Mouse (Mus musculus): ENCODE data around the gene Malsu1. TPM values are rescaled to one million over a fixed set of nuclear protein-coding genes. Genes with fewer than 3 reads are reported as not detected.

The Malsu1 gene
- polyA plus RNA-seq, 1 experiment from 2014 or later = 68.6 TPM

DNA sequence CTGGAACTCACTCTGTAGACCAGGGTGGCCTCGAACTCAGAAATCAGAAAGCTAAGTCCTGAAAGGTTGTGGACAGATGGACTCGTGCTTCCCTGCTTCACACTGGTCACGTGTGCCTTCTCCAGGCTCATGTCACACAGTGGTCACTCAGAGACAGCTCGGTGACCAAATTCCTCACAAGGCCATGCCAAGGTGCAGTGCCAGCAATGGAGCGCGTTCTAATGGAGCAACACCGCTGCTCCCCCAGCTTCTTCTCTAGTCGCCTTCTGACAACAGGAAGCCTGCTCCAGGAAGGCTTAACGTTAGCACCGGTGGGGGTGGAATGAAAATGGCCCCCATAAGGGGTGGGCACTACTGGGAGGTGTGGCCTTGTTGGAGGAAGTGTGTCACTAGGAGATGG lies 21.4 kb downstream of the Malsu1 start:
- no peak overlapping the region for H3K4me3 ChIP-seq (ENCODE audit: low read depth, low read length)
- H3K9me3 ChIP-seq (ENCODE audit: control insufficient read depth, low read length) = no peaks in the 10 kb centered on the region
- H3K27me3 ChIP-seq (replicated peaks; ENCODE audit: control insufficient read depth, insufficient read depth, low read length) = no peaks in the 10 kb centered on the region
- H3K36me3 ChIP-seq (ENCODE audit: control insufficient read depth, insufficient read depth, low read length) = peaks cover 10% of the 10 kb centered on the region
- no peak overlapping the region for H3K4me2 ChIP-seq
- H3K27ac ChIP-seq (ENCODE audit: low read depth, low read length) = no peak overlapping the region
- H3K4me1 ChIP-seq (replicated peaks; ENCODE audit: control insufficient read depth, insufficient read depth, low read length) = no peaks in the 10 kb centered on the region
- DNase-seq (ENCODE audit: low spot score) (no peak), ATAC-seq (replicated peaks; ENCODE audit: low FRiP score) (no peak)
- WGBS = 85% methylated on average over 10 of the region's 10 CpGs
- no peak overlapping the region for H3K9ac ChIP-seq (ENCODE audit: low read depth, low read length)

DNA sequence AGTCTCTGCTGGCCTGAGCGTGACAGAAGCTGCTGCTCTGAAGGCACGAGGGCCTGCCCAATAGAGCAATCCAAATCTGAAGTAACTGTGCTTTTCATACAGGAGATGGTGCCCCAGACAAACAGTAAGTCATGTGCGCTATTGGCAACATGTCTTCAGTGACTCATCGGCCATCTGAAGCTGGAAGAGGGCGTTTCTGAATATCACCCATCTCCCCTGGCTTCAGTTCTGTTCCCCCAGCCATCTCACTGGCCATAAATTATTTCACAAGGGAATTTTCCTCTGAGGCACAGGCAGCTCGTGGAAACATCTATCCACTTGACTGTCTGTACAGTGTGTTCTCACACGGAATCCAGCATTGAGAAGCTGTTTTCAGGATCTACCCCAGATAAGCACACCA lies 22.8 kb downstream of the Malsu1 start:
- H3K4me2 ChIP-seq = no peak overlapping the region
- WGBS = 89% methylated on average over 7 of the region's 7 CpGs
- no peaks in the 10 kb centered on the region for H3K4me1 ChIP-seq (replicated peaks; ENCODE audit: control insufficient read depth, insufficient read depth, low read length)
- H3K4me3 ChIP-seq (ENCODE audit: low read depth, low read length) = no peak overlapping the region
- no peak overlapping the region for H3K27ac ChIP-seq (ENCODE audit: low read depth, low read length)
- H3K9me3 ChIP-seq (ENCODE audit: control insufficient read depth, low read length) = no peaks in the 10 kb centered on the region
- no peak for ATAC-seq (replicated peaks; ENCODE audit: low FRiP score)
- H3K27me3 ChIP-seq (replicated peaks; ENCODE audit: control insufficient read depth, insufficient read depth, low read length) = no peaks in the 10 kb centered on the region
- peaks cover 13% of the 10 kb centered on the region; the same call in 1 of the 2 replicates for H3K36me3 ChIP-seq (ENCODE audit: control insufficient read depth, insufficient read depth, low read length)
- DNase-seq (ENCODE audit: low spot score) = no peak
- no peak overlapping the region for H3K9ac ChIP-seq (ENCODE audit: low read depth, low read length)

DNA sequence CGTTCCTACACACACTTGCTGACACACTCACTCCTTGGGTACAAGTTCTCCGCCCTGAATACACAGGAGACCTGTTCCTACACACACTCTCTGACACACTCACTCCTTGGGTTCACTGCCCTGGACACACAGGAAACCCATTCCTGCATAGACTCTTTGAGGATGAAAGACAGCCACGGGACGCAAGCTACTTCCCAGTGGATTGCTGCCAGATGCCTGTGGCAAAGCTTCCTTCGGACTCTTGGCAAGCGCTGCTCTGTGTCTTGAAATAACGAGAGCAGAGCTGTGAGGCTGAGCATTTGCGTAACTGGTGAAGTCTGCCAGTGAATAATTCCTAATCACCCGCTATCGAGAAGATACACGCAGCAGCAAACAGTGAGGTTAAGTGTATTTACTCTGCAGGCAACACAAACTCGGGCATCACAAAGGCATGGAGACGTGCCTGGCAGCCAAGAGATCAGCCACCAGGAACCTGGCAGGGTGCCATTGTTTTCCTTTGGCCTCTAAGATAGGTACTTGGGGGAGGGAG lies 23.4 kb downstream of the Malsu1 start:
- no peak for ATAC-seq (replicated peaks; ENCODE audit: low FRiP score)
- DNase-seq (ENCODE audit: low spot score) = no peak
- Histone ChIP-seq H3K9ac (ENCODE audit: low read depth, low read length) (no peak overlapping the region), H3K27ac (ENCODE audit: low read depth, low read length) (no peak overlapping the region), H3K4me3 (ENCODE audit: low read depth, low read length) (no peak overlapping the region), H3K27me3 (replicated peaks; ENCODE audit: control insufficient read depth, insufficient read depth, low read length) (no peaks in the 10 kb centered on the region), H3K9me3 (ENCODE audit: control insufficient read depth, low read length) (no peaks in the 10 kb centered on the region), H3K36me3 (ENCODE audit: control insufficient read depth, insufficient read depth, low read length) (peaks cover 13% of the 10 kb centered on the region), H3K4me2 (no peak overlapping the region), H3K4me1 (replicated peaks; ENCODE audit: control insufficient read depth, insufficient read depth, low read length) (no peaks in the 10 kb centered on the region)
- WGBS = 72% methylated on average over 13 of the region's 13 CpGs

DNA sequence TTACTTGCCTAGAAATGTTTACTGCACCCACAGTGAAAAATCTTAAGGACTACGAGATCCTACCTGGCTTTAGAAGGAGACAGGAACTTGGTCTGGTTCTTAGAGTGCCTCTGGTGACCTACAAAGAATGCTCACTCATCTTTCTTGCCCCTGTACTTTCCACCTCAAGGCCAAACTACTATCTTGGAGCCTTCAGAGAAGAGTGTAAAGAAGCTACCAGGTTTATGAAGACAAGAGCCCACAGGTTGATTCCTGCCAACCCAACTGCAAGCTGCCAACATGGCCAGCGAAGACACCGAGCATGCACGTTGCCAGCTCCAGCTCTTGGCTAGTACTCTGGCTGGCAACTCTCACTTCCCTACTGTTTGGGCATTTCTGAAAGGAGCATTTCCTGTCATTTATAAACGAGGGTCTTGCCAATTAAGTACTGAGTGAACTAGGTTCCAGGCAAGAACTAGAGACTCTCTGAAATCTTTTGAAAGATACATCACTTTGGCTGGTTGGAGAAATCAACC lies 24.1 kb downstream of the Malsu1 start:
- Histone ChIP-seq H3K9ac (ENCODE audit: low read depth, low read length) (no peak overlapping the region), H3K4me3 (ENCODE audit: low read depth, low read length) (no peak overlapping the region), H3K4me2 (no peak overlapping the region), H3K9me3 (ENCODE audit: control insufficient read depth, low read length) (no peaks in the 10 kb centered on the region), H3K27ac (ENCODE audit: low read depth, low read length) (no peak overlapping the region), H3K36me3 (ENCODE audit: control insufficient read depth, insufficient read depth, low read length) (peaks cover 18% of the 10 kb centered on the region), H3K4me1 (replicated peaks; ENCODE audit: control insufficient read depth, insufficient read depth, low read length) (no peaks in the 10 kb centered on the region), H3K27me3 (replicated peaks; ENCODE audit: control insufficient read depth, insufficient read depth, low read length) (no peaks in the 10 kb centered on the region)
- 80% methylated on average over 5 of the region's 5 CpGs for WGBS
- no peak for DNase-seq (ENCODE audit: low spot score)
- no peak for ATAC-seq (replicated peaks; ENCODE audit: low FRiP score)

DNA sequence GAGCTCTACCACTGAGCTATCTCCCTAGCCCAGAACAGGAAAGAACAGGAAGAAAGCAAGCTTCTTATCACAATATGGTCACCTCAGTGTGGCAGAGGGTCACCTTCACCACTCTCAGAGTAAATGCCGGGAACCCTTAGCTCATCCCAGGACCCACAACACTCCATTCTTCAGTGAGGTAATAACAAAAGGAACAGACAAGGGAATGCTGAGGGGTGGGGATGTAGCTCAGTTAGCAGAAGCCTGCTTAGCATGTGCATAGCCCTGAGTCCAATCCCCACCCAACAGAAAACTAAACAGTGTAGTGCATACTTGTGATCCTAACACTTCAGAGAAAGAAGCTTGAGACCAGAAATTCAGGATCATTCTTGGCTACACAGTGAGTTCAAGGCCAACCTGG lies 25.5 kb downstream of the Malsu1 start:
- no peak overlapping the region for H3K27ac ChIP-seq (ENCODE audit: low read depth, low read length)
- ATAC-seq (replicated peaks; ENCODE audit: low FRiP score) (no peak), DNase-seq (ENCODE audit: low spot score) (no peak)
- H3K9ac ChIP-seq (ENCODE audit: low read depth, low read length) = no peak overlapping the region
- no peak overlapping the region for H3K4me2 ChIP-seq
- no peak overlapping the region for H3K4me3 ChIP-seq (ENCODE audit: low read depth, low read length)
- H3K4me1 ChIP-seq (replicated peaks; ENCODE audit: control insufficient read depth, insufficient read depth, low read length) = no peaks in the 10 kb centered on the region
- WGBS = 43% methylated on average over 1 of the region's 1 CpGs
- no peaks in the 10 kb centered on the region for H3K27me3 ChIP-seq (replicated peaks; ENCODE audit: control insufficient read depth, insufficient read depth, low read length)
- peaks cover 15% of the 10 kb centered on the region for H3K36me3 ChIP-seq (ENCODE audit: control insufficient read depth, insufficient read depth, low read length)
- H3K9me3 ChIP-seq (ENCODE audit: control insufficient read depth, low read length) = no peaks in the 10 kb centered on the region

DNA sequence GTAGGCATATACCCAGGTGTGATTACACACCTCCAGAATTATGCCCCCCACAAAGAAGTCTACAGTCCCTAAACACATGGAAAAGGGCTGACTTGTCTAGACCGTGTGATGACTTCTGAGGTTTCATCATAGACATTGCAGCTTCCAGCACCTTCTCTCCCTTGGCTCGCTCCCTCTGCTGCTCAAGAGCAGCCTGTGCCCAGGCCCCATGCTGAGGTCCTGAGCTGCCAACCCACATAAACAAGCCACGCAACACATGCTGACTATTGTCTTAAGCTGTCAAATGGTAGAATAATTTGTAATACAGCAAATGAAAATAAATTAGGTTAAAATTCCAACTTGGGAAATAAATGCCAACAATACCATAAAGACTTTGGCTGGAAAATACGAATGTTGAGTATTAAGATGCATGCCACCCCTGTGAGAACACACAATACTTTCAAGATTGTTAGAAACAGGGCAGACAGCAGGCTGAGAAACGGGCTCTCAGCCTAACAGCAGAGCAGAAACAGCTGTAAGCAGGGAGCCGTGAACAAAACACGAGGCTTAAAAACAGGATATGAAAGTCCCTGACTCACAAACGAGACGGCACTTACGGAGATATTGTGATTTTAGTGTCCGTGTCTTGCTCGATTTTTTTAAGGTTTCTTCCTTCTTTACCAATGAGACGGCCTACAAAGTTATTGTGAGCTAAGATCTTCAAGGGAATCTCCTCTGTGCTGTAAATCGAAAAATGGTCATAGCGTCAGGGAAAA lies 33.3 kb downstream of the Malsu1 start:
- no peak overlapping the region for H3K9ac ChIP-seq (ENCODE audit: low read depth, low read length)
- 90% methylated on average over 15 of the region's 15 CpGs for WGBS
- DNase-seq (ENCODE audit: low spot score) (no peak), ATAC-seq (replicated peaks; ENCODE audit: low FRiP score) (no peak)
- peaks cover 26% of the 10 kb centered on the region for H3K36me3 ChIP-seq (ENCODE audit: control insufficient read depth, insufficient read depth, low read length)
- no peaks in the 10 kb centered on the region for H3K27me3 ChIP-seq (replicated peaks; ENCODE audit: control insufficient read depth, insufficient read depth, low read length)
- no peaks in the 10 kb centered on the region for H3K9me3 ChIP-seq (ENCODE audit: control insufficient read depth, low read length)
- no peak overlapping the region for H3K4me3 ChIP-seq (ENCODE audit: low read depth, low read length)
- H3K27ac ChIP-seq (ENCODE audit: low read depth, low read length) = no peak overlapping the region
- no peaks in the 10 kb centered on the region for H3K4me1 ChIP-seq (replicated peaks; ENCODE audit: control insufficient read depth, insufficient read depth, low read length)
- no peak overlapping the region for H3K4me2 ChIP-seq

DNA sequence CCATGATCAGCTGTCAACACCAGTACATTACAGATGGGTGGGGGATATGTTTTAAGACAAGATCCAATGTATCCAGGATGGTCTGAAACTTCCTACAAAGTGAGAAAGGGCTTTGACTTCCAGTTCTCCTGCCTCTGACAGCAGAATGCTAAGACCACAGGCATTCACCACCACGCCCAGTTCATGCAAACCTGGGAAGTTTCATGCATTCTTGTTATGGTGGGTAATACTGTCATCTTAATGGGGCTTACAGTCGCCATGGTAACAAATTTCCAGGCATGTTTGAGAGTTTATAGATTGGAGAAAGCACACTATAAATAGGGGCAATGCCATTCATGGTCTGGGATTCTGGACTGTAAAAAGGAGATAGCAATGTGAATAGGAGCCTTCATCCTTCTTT lies 35.6 kb downstream of the Malsu1 start:
- Histone ChIP-seq H3K4me3 (ENCODE audit: low read depth, low read length) (no peak overlapping the region), H3K27me3 (replicated peaks; ENCODE audit: control insufficient read depth, insufficient read depth, low read length) (no peaks in the 10 kb centered on the region), H3K36me3 (ENCODE audit: control insufficient read depth, insufficient read depth, low read length) (peaks cover 18% of the 10 kb centered on the region), H3K4me2 (no peak overlapping the region), H3K9ac (ENCODE audit: low read depth, low read length) (no peak overlapping the region), H3K4me1 (replicated peaks; ENCODE audit: control insufficient read depth, insufficient read depth, low read length) (no peaks in the 10 kb centered on the region), H3K9me3 (ENCODE audit: control insufficient read depth, low read length) (no peaks in the 10 kb centered on the region), H3K27ac (ENCODE audit: low read depth, low read length) (no peak overlapping the region)
- ATAC-seq (replicated peaks; ENCODE audit: low FRiP score) (no peak), DNase-seq (ENCODE audit: low spot score) (no peak)
- WGBS = 81% methylated on average over 2 of the region's 2 CpGs

DNA sequence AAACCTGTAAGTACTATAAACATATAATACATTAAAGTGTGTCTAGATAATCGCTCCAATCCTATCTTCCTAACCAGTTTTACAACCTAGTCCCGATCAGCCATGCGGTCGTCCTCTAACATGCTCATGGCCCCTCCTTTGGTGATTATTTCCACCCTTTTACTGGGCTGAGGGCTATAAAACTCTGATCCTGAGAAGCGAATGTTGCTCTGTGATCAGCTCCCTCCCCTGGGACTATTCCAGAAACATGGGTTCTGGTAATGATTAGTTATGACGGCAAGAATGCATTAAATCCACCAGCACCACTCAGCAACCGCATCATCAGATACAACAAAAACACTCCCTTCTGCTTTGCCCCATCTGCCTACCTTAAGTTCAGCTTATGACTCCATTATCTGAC lies 40.3 kb downstream of the Malsu1 start:
- no peak for ATAC-seq (replicated peaks; ENCODE audit: low FRiP score)
- WGBS = 88% methylated on average over 7 of the region's 7 CpGs
- H3K36me3 ChIP-seq (ENCODE audit: control insufficient read depth, insufficient read depth, low read length) = peaks cover 14% of the 10 kb centered on the region
- no peaks in the 10 kb centered on the region for H3K9me3 ChIP-seq (ENCODE audit: control insufficient read depth, low read length)
- H3K4me2 ChIP-seq = no peak overlapping the region
- no peak for DNase-seq (ENCODE audit: low spot score)
- no peaks in the 10 kb centered on the region for H3K27me3 ChIP-seq (replicated peaks; ENCODE audit: control insufficient read depth, insufficient read depth, low read length)
- no peak overlapping the region for H3K9ac ChIP-seq (ENCODE audit: low read depth, low read length)
- no peak overlapping the region for H3K4me3 ChIP-seq (ENCODE audit: low read depth, low read length)
- no peaks in the 10 kb centered on the region for H3K4me1 ChIP-seq (replicated peaks; ENCODE audit: control insufficient read depth, insufficient read depth, low read length)
- no peak overlapping the region for H3K27ac ChIP-seq (ENCODE audit: low read depth, low read length)

DNA sequence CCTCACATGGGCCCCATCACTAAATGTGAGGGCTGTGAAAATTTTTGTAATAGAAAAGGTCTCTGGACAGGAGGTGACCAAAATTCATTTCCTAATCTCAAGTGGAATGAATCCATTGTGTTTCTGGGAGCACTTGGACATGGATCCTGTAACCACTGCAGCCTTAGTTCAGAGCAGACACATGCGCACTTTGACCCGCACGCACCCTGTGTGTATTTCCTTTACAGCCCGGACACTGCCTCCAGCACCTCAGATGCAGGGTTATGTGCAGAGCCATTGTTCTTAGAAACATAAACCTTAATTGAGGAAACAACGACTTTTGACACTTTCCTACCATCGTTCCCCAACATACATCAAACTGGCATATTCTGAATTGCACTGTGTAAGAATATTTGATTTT lies 40.9 kb downstream of the Malsu1 start:
- Histone ChIP-seq H3K4me3 (ENCODE audit: low read depth, low read length) (no peak overlapping the region), H3K9ac (ENCODE audit: low read depth, low read length) (no peak overlapping the region), H3K27me3 (replicated peaks; ENCODE audit: control insufficient read depth, insufficient read depth, low read length) (no peaks in the 10 kb centered on the region), H3K9me3 (ENCODE audit: control insufficient read depth, low read length) (no peaks in the 10 kb centered on the region), H3K27ac (ENCODE audit: low read depth, low read length) (no peak overlapping the region), H3K36me3 (ENCODE audit: control insufficient read depth, insufficient read depth, low read length) (peaks cover 10% of the 10 kb centered on the region; the same call in 1 of the 2 replicates), H3K4me2 (no peak overlapping the region), H3K4me1 (replicated peaks; ENCODE audit: control insufficient read depth, insufficient read depth, low read length) (no peaks in the 10 kb centered on the region)
- ATAC-seq (replicated peaks; ENCODE audit: low FRiP score) (no peak), DNase-seq (ENCODE audit: low spot score) (no peak)
- 93% methylated on average over 6 of the region's 6 CpGs for WGBS

All from liver, embryonic 11.5 days (tissue).